Mouse (Mus musculus) limb, embryonic 14.5 days (tissue): Measurements from ENCODE around the gene Cfap20. TPM values are rescaled to one million over a fixed set of nuclear protein-coding genes. Genes with fewer than 3 reads are reported as not detected.

ENCODE experiments used
- ATAC-seq: fragments of 200-750 bp; cut with Nextera tagmentation; 2 replicates; pipeline ENCODE4 v1.8.0; 2017; ENCODE audit warnings: low read depth, moderate number of reproducible peaks, moderate TSS enrichment; ENCODE audit not compliant: low FRiP score
- DNase-seq: peaks from one replicate; pipeline ENCODE4 v3.0.0-alpha.2; 2015; ENCODE audit warnings: low spot score
- H3K27ac ChIP-seq: fragments of 300-500 bp; sonication (generic); replicated peaks from 2 replicates; pipeline ENCODE4 v1.5.1; 2014; ENCODE audit warnings: low read depth, mild to moderate bottlenecking, low read length, moderate library complexity, mixed read lengths
- H3K27me3 ChIP-seq: fragments of 300-500 bp; sonication (generic); 2 replicates; pipeline ENCODE4 v1.6.1; 2014; ENCODE audit warnings: low read length, mixed read lengths; ENCODE audit not compliant: control insufficient read depth, insufficient read depth
- H3K36me3 ChIP-seq: fragments of 300-500 bp; sonication (generic); 2 replicates; pipeline ENCODE4 v1.6.1; 2014; ENCODE audit warnings: mild to moderate bottlenecking, low read length, moderate library complexity, mixed read lengths; ENCODE audit not compliant: control insufficient read depth, insufficient read depth
- H3K4me1 ChIP-seq: fragments of 300-500 bp; sonication (generic); 2 replicates; pipeline ENCODE4 v1.6.1; 2014; ENCODE audit warnings: antibody characterized with exemption, low read length, mixed read lengths; ENCODE audit not compliant: control insufficient read depth, insufficient read depth
- H3K4me2 ChIP-seq: fragments of 300-500 bp; sonication (generic); replicated peaks from 2 replicates; pipeline ENCODE4 v1.6.1; 2014; ENCODE audit warnings: low read depth, mild to moderate bottlenecking, low read length, moderate library complexity; ENCODE audit not compliant: severe bottlenecking
- H3K4me3 ChIP-seq: fragments of 300-500 bp; sonication (generic); replicated peaks from 2 replicates; pipeline ENCODE4 v1.5.1; 2014; ENCODE audit warnings: low read length
- H3K9ac ChIP-seq: fragments of 300-500 bp; sonication (generic); 2 replicates; pipeline ENCODE4 v1.6.1; 2014; ENCODE audit warnings: mild to moderate bottlenecking, low read depth, low read length, moderate library complexity; ENCODE audit not compliant: severe bottlenecking
- H3K9me3 ChIP-seq: fragments of 300-500 bp; sonication (generic); 2 replicates; pipeline ENCODE4 v1.6.1; 2016; ENCODE audit warnings: low read length; ENCODE audit not compliant: control insufficient read depth
- POLR2A ChIP-seq: fragments of 200-500 bp; IDR thresholded peaks from 2 replicates; pipeline ENCODE4 v1.8.0; 2012; ENCODE audit warnings: inconsistent platforms, mild to moderate bottlenecking, moderate library complexity, borderline replicate concordance; ENCODE audit not compliant: insufficient read depth, insufficient read length; ENCODE audit errors: extremely low read depth
- WGBS: fragments of 180-500 bp; shearing (Covaris S2); extraction: QIAGEN DNeasy Blood & Tissue Kit; methylation state at CpG from one replicate; pipeline ENCODE4 v1.1.7; 2014; 5-methylcytosine and 5-hydroxymethylcytosine counted together
- polyA plus RNA-seq, 2 experiments: library from polyadenylated mRNA; depleted of rRNA in 1 of 2; stranded (reverse) in 1 of 2; unstranded in 1 of 2; fragments of >200 nt; fragmentation: Nextera tagmentation in 1 of 2; extraction: Ambion mirVana in 1 of 2; gene quantifications; 2 replicates each; pipeline versions ENCODE4 v1.2.1 to v1.2.3; 2012 to 2014

Cfap20 gene
- polyA plus RNA-seq, 2 experiments = 158 to 161 TPM

DNA sequence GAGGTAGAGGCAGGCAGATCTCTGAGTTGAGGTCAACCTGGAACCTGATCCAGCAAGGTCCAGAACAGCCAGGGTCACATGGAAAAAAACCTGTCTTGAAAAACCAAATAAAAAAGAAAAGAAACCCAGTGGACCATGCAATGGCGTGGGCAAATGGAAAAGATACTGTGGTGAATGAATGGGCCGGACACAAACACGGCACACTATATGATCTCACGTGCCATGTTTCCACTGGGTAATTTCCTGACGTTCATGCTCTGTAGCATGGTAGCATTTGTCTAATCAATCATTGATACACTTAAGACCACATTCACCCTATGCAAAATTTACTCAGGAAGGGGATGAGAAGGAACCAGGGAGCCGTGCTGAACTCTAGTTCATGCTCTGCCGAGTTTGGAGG, 43.6 kb downstream of the Cfap20 start:
- ATAC-seq = no peak
- 74% methylated on average over 7 of the region's 7 CpGs for WGBS
- Histone ChIP-seq H3K27me3 (no peaks in the 10 kb centered on the region), H3K27ac (no peak overlapping the region), H3K36me3 (no peaks in the 10 kb centered on the region), H3K9me3 (no peaks in the 10 kb centered on the region), H3K4me3 (no peak overlapping the region), H3K4me2 (no peak overlapping the region), H3K9ac (no peak overlapping the region), H3K4me1 (peaks cover 8% of the 10 kb centered on the region)
- no peak for DNase-seq
- no peak for TF ChIP-seq POLR2A

DNA sequence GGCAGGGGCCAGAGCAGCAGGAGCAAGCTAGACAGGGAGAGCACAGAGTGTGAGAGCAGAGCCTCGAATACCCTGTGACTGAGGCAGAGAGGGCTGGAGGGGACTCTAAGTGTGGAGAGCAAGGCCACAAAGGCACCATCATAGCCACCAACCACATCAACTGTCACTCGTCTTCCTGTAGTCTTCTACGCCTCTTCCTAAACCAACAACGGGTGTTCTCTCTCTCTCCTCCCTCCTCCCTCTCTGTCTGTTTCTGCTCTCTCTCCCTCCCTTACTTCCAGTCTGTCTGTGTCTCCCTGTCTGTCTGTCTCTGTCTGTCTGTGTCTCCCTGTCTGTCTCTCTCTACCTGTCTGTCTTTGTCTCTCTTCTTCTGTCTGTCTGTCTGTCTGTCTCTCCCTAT, 44.4 kb downstream of the Cfap20 start:
- Histone ChIP-seq H3K4me2 (no peak overlapping the region), H3K4me3 (no peak overlapping the region), H3K36me3 (no peaks in the 10 kb centered on the region), H3K9ac (no peak overlapping the region), H3K27me3 (no peaks in the 10 kb centered on the region), H3K9me3 (no peaks in the 10 kb centered on the region), H3K27ac (no peak overlapping the region), H3K4me1 (peaks cover 3% of the 10 kb centered on the region)
- DNase-seq (no peak), ATAC-seq (no peak)
- no peak for TF ChIP-seq POLR2A
- WGBS = 62% methylated on average over 4 of the region's 4 CpGs

DNA sequence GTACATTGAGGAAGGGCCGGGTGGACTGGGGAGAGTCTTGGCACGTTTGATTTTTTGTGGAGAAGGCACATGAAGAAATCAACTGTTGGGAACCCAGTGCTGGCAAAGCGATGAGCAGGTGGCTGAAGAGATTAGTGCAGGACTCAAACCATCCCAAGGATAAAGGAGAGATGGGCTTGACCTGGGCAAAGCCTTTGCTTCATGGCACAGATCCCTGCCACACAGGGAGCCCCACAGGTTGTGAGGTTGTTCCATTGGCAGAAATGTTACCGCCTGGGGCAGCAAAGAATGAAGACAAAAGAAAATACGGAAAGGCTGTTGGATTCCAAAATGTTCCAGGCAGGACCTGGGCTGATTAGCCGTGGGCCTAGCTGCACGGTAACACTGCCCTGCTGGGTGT, 46.7 kb downstream of the Cfap20 start:
- no peak for ATAC-seq
- 76% methylated on average over 7 of the region's 7 CpGs for WGBS
- H3K27ac ChIP-seq = no peak overlapping the region
- no peaks in the 10 kb centered on the region for H3K27me3 ChIP-seq
- no peak for DNase-seq
- H3K4me1 ChIP-seq = no peaks in the 10 kb centered on the region
- H3K4me3 ChIP-seq = no peak overlapping the region
- H3K36me3 ChIP-seq = no peaks in the 10 kb centered on the region
- TF ChIP-seq POLR2A = no peak
- 0 out of 2 replicates have a peak, but pooled peaks cover 4% of the 10 kb centered on the region for H3K9me3 ChIP-seq
- H3K9ac ChIP-seq = no peak overlapping the region
- no peak overlapping the region for H3K4me2 ChIP-seq

DNA sequence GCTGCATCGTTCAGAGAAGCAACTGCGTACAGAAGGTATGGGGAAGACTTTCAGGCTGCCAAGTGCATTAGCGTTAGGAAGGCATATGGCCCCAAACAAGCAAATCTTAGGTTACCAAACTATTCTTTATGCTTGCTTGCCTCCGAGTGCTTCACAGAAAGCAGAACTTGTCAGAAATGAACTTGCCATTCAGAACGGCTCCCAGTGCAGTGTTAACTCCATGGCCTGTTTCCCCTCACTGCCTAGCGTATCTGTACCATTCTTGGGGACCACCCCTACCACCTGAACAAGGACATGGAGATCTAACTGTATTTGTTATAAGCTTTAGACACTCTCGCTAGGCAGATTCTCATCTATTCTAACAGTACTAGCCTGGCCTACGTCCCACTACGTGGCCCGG, 47.4 kb downstream of the Cfap20 start:
- Histone ChIP-seq H3K4me3 (no peak overlapping the region), H3K27me3 (no peaks in the 10 kb centered on the region), H3K27ac (no peak overlapping the region), H3K36me3 (no peaks in the 10 kb centered on the region), H3K4me2 (no peak overlapping the region), H3K9me3 (0 out of 2 replicates have a peak, but pooled peaks cover 4% of the 10 kb centered on the region), H3K4me1 (no peaks in the 10 kb centered on the region), H3K9ac (no peak overlapping the region)
- 90% methylated on average over 10 of the region's 10 CpGs for WGBS
- no peak for DNase-seq
- no peak for ATAC-seq
- no peak for TF ChIP-seq POLR2A

DNA sequence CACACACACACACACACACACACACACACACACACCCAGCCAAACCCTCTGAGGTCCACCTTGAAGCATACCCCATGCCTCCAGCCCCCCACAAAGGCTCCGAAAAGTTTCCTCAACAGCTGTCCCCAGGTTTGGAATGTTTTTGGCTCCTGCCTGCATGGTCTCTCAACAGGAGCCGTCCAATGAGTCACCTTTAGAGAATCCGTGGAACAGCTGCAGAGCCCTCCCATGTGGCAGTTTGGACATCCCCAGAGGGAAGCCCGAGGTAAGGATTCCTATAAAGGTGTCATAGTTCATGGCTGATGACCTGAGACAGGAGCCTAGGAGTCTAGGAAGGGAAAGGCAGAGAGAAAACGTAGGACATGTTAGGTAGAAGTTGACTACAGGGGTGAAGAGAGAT, 48.6 kb downstream of the Cfap20 start:
- H3K36me3 ChIP-seq = no peaks in the 10 kb centered on the region
- no peaks in the 10 kb centered on the region for H3K4me1 ChIP-seq
- 0 out of 2 replicates have a peak, but pooled peaks cover 4% of the 10 kb centered on the region for H3K9me3 ChIP-seq
- WGBS = 70% methylated on average over 5 of the region's 5 CpGs
- ATAC-seq = no peak
- TF ChIP-seq POLR2A = no peak
- no peak overlapping the region for H3K9ac ChIP-seq
- no peak overlapping the region for H3K4me2 ChIP-seq
- no peak overlapping the region for H3K27ac ChIP-seq
- no peak for DNase-seq
- H3K4me3 ChIP-seq = no peak overlapping the region
- H3K27me3 ChIP-seq = no peaks in the 10 kb centered on the region

DNA sequence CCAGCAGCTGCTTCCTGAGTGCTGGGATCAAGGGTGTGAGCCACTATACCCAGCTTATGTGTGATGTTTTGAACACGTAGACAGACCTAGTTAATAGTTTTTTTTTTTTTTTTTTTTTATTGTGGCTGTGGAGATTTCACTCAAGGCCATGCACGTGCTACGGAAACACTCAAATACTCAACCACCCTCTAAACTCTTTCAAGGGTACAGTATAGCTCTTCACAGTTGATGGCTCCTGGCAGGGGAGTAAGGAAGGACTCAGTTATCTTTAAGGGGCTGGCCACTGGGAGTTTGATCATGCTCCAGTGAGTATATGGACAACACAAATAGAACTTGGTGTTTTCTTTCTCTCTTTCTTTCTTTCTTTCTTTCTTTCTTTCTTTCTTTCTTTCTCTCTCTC, 50.2 kb downstream of the Cfap20 start:
- ATAC-seq = no peak
- 70% methylated on average over 3 of the region's 3 CpGs for WGBS

More for the DNA sequence above, 50.2 kb downstream of the Cfap20 start:
- Histone ChIP-seq H3K9ac (no peak overlapping the region), H3K9me3 (0 out of 2 replicates have a peak, but pooled peaks cover 4% of the 10 kb centered on the region), H3K4me2 (no peak overlapping the region), H3K27me3 (no peaks in the 10 kb centered on the region), H3K4me1 (no peaks in the 10 kb centered on the region), H3K36me3 (no peaks in the 10 kb centered on the region), H3K27ac (no peak overlapping the region), H3K4me3 (no peak overlapping the region)
- no peak for TF ChIP-seq POLR2A
- DNase-seq = no peak
